Mouse (Mus musculus) forebrain, postnatal 0 days (tissue): ENCODE results near the gene Tmem252. TPM values are rescaled to one million over a fixed set of nuclear protein-coding genes. Genes with fewer than 3 reads are reported as not detected.

Experiments
- ATAC-seq: fragments of 200-750 bp; cut with Nextera tagmentation; 2 replicates; pipeline ENCODE4 v1.8.0; 2017; ENCODE audit warnings: mild to moderate bottlenecking, moderate library complexity
- DNase-seq: peaks from one replicate; pipeline ENCODE4 v3.0.0-alpha.2; 2015
- H3K27ac ChIP-seq: fragments of 300-500 bp; sonication (generic); 2 replicates; pipeline ENCODE4 v1.5.1; 2014; ENCODE audit warnings: low read depth, mild to moderate bottlenecking, antibody characterized with exemption, low read length, moderate library complexity, mixed read lengths
- H3K27me3 ChIP-seq: fragments of 300-500 bp; sonication (generic); 2 replicates; pipeline ENCODE4 v1.6.1; 2014; ENCODE audit warnings: mild to moderate bottlenecking, low read length, mixed read lengths; ENCODE audit not compliant: insufficient read depth
- H3K36me3 ChIP-seq: fragments of 300-500 bp; sonication (generic); 2 replicates; pipeline ENCODE4 v1.6.1; 2014; ENCODE audit warnings: mild to moderate bottlenecking, moderate library complexity; ENCODE audit not compliant: insufficient read depth
- H3K4me1 ChIP-seq: fragments of 300-500 bp; sonication (generic); 2 replicates; pipeline ENCODE4 v1.6.1; 2014; ENCODE audit warnings: antibody characterized with exemption; ENCODE audit not compliant: insufficient read depth
- H3K4me2 ChIP-seq: fragments of 300-500 bp; sonication (generic); 2 replicates; pipeline ENCODE4 v1.6.1; 2014; ENCODE audit warnings: low read depth, mild to moderate bottlenecking, moderate library complexity
- H3K4me3 ChIP-seq: fragments of 300-500 bp; sonication (generic); 2 replicates; pipeline ENCODE4 v1.5.1; 2014; ENCODE audit warnings: low read depth, low read length, mixed read lengths
- H3K9ac ChIP-seq: fragments of 300-500 bp; sonication (generic); 2 replicates; pipeline ENCODE4 v1.6.1; 2014; ENCODE audit warnings: mild to moderate bottlenecking
- H3K9me3 ChIP-seq: fragments of 300-500 bp; sonication (generic); 2 replicates; pipeline ENCODE4 v1.6.1; 2016; ENCODE audit warnings: low read length
- CTCF ChIP-seq: sonication (generic); IDR thresholded peaks from 2 replicates; pipeline ENCODE4 v1.5.1; 2016; ENCODE audit warnings: antibody characterized with exemption, control low read depth, low read depth
- WGBS: fragments of 180-500 bp; shearing (Covaris S2); extraction: QIAGEN DNeasy Blood & Tissue Kit; methylation state at CpG from one replicate; pipeline ENCODE4 v1.1.7; 2014; 5-methylcytosine and 5-hydroxymethylcytosine counted together
- polyA plus RNA-seq: library from polyadenylated mRNA; unstranded; fragments of >200 nt; fragmentation: Nextera tagmentation; extraction: Ambion mirVana; gene quantifications from 2 replicates; pipeline ENCODE4 v1.2.1, GENCODE M21; 2015
- total RNA-seq: library from RNA; depleted of rRNA; stranded (reverse); fragments of >200 nt; gene quantifications from 2 replicates; pipeline ENCODE4 v1.2.3, GENCODE M21; 2014

The Tmem252 gene
- total and polyA plus RNA-seq, 2 experiments from 2014 or later, result 0.98 to 1.2 TPM

DNA sequence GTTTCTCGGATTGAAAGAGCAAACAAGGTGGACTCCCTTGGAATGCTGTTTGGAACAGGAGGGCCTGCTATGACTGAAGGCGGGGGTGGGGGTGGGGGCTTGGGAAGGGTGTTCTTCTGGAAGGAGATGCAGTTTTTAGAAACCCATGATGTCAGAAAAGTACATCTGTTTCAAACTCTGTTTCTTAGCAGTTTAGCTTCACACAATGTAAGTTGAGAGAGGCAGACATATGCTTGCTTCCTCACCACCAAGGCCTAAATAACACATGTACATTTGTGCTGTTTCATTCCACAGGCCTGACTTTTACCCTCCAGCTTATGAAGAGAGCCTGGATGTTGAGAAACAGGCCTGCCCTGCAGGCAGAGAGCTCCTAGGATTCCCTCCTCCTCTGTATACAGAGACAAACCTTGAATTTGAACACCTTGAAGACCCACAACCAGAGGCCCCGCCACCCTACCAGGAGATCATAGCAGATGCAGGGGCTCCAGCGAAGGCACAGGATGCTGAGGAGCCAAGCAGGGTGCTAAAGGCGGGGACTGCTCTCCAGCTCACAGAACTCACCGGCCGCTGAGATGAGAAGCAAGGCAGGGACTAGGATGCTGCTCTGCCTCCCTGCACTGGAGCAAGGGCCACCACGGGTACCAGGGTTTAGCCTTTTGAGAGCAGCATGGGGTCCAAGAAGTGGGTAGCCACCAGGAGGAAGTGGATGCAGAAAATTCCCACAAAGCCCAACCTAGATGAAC lies 3.6 kb downstream of the Tmem252 start:
- Histone ChIP-seq H3K36me3 (no peaks in the 10 kb centered on the region), H3K27me3 (no peaks in the 10 kb centered on the region), H3K4me1 (no peaks in the 10 kb centered on the region), H3K27ac (no peak overlapping the region), H3K4me2 (no peak overlapping the region), H3K4me3 (no peak overlapping the region), H3K9me3 (no peaks in the 10 kb centered on the region), H3K9ac (no peak overlapping the region)
- 65% methylated on average over 8 of the region's 8 CpGs for WGBS
- DNase-seq (peak; percentile 25), ATAC-seq (peak; percentile 69)
- TF ChIP-seq CTCF, result no peak

DNA sequence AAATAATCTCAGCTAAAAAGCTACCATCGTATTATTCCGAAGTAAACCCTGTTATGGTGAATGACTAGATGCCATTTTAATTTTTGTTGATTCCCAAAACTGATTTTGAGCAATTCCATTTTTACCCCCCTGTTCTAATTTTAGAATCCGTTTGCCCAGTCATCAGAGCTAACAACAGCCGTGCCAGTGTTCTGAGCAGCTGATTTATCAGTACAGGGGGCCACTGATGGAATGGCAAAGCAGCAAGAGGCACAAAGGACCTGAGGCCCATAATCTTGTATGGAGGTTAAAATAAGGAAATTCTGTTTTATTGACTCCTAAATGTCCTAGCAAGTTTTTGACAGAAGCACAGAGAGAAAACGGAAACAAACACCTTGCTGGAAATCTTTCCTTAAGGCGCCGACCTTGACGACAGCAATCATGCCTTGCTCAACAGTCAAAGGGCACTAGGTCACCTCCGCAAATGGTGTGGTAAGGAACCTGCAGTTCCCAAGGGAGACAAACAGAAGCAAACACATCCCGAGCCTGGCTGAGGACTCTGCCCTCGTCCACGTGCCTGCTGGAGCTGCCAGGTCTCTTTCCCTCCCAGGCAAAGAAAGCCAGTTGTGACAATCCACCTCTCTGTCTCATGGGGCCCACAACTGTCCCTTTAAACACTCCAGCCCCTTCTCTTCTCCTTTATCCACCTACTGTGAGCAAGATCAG lies 9.4 kb downstream of the Tmem252 start:
- Histone ChIP-seq H3K9me3 (no peaks in the 10 kb centered on the region), H3K4me3 (no peak overlapping the region), H3K27ac (no peak overlapping the region), H3K27me3 (no peaks in the 10 kb centered on the region), H3K36me3 (no peaks in the 10 kb centered on the region), H3K4me2 (no peak overlapping the region), H3K4me1 (no peaks in the 10 kb centered on the region), H3K9ac (no peak overlapping the region)
- ATAC-seq (no peak), DNase-seq (no peak)
- WGBS, result 78% methylated on average over 12 of the region's 12 CpGs
- TF ChIP-seq CTCF, result no peak

DNA sequence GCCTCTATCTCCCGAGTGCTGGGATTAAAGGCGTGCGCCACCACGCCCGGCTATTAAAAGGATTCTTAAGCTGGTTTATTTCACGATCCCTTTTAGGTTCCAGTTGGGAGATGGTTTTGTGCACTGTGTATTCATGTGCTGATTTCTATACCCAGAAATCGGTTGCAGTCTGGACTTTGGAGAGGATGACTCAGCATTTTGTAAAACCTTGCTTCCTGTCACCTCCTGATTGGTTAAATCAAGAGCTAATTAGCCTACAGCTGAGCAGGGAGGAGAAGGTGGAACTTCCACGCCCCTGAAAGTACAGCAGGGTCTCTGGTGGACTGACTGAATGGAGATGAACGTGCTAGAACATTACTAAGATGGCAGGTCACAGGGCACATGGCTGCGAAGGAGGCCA lies 12.6 kb downstream of the Tmem252 start:
- no peaks in the 10 kb centered on the region for H3K4me1 ChIP-seq
- no peak overlapping the region for H3K4me3 ChIP-seq
- no peak overlapping the region for H3K27ac ChIP-seq
- no peaks in the 10 kb centered on the region for H3K9me3 ChIP-seq
- H3K36me3 ChIP-seq, result no peaks in the 10 kb centered on the region
- DNase-seq, result no peak
- no peak for ATAC-seq
- no peak for TF ChIP-seq CTCF
- H3K4me2 ChIP-seq, result no peak overlapping the region
- H3K9ac ChIP-seq, result no peak overlapping the region
- no peaks in the 10 kb centered on the region for H3K27me3 ChIP-seq
- WGBS, result 84% methylated on average over 10 of the region's 10 CpGs

DNA sequence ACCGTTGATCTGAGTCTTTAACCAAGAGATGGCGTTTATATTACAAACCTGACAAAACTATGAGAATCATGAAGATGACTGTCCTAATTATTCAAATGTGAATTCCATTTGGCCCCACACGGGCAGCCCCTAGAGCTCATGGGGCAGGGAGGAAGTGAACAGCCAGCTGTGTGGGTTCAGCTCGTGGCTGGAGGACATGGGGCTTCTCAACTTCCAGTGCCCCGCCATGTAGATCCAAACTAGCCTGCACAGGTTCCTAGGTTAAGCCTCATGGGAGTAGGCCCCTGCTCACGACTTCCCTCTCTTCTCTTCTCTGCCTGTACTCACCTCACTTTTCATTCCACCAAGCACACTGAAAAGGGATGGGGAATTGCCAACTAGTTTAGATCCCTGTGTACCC lies 14.5 kb downstream of the Tmem252 start:
- no peak for DNase-seq

DNA sequence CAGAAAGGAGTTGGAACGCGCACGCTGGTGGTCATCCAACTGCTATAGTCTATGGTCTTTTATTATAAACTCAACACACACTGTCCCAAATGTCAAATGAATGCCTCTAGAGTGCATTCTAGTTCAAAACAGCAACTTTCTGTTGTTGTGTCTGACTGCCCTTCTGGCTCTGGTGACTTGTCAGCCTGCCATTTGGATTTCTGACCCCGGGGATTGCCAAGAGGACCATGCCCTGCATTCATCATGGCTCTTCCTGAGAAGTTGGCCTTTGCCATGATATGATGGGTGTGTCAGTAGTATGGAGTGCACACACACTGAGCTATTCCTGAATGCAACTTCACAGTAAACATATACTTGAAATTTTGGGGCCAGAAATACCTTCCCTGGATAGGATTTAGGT lies 15.7 kb downstream of the Tmem252 start:
- Histone ChIP-seq H3K36me3 (no peaks in the 10 kb centered on the region), H3K4me3 (no peak overlapping the region), H3K4me2 (no peak overlapping the region), H3K9ac (no peak overlapping the region), H3K27me3 (no peaks in the 10 kb centered on the region), H3K9me3 (no peaks in the 10 kb centered on the region), H3K27ac (no peak overlapping the region), H3K4me1 (no peaks in the 10 kb centered on the region)
- 98% methylated on average over 4 of the region's 4 CpGs for WGBS
- DNase-seq (no peak), ATAC-seq (no peak)
- no peak for TF ChIP-seq CTCF

More for the DNA sequence above, 14.5 kb downstream of the Tmem252 start:
- Histone ChIP-seq H3K27ac (no peak overlapping the region), H3K4me3 (no peak overlapping the region), H3K27me3 (no peaks in the 10 kb centered on the region), H3K36me3 (no peaks in the 10 kb centered on the region), H3K4me1 (no peaks in the 10 kb centered on the region), H3K4me2 (no peak overlapping the region), H3K9me3 (no peaks in the 10 kb centered on the region), H3K9ac (no peak overlapping the region)
- TF ChIP-seq CTCF, result no peak
- 83% methylated on average over 6 of the region's 6 CpGs for WGBS
- no peak for ATAC-seq

DNA sequence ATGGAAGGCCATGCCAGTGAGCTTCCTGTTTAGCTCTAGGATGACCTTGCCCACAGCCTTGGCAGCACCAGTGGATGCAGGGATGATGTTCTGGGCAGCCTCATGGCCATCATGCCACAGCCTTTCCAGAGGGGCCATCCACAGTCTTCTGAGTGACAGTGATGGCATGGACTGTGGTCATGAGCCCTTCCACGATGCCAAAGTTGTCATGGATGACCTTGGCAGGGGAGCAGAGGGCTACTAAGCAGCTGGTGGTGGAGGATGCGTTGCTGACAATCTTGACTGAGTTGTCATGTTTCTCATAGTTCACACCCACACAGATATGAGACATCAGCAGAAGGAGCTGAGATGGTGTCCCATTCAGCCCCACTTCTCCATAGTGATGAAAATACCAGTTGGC lies 18.9 kb downstream of the Tmem252 start:
- H3K27me3 ChIP-seq, result no peaks in the 10 kb centered on the region
- H3K9ac ChIP-seq, result no peak overlapping the region
- TF ChIP-seq CTCF, result no peak
- no peaks in the 10 kb centered on the region for H3K9me3 ChIP-seq
- no peak overlapping the region for H3K4me3 ChIP-seq
- H3K4me1 ChIP-seq, result no peaks in the 10 kb centered on the region
- ATAC-seq (no peak), DNase-seq (no peak)
- no peaks in the 10 kb centered on the region for H3K36me3 ChIP-seq
- H3K27ac ChIP-seq, result no peak overlapping the region
- H3K4me2 ChIP-seq, result no peak overlapping the region
- WGBS, result 88% methylated on average over 2 of the region's 2 CpGs

DNA sequence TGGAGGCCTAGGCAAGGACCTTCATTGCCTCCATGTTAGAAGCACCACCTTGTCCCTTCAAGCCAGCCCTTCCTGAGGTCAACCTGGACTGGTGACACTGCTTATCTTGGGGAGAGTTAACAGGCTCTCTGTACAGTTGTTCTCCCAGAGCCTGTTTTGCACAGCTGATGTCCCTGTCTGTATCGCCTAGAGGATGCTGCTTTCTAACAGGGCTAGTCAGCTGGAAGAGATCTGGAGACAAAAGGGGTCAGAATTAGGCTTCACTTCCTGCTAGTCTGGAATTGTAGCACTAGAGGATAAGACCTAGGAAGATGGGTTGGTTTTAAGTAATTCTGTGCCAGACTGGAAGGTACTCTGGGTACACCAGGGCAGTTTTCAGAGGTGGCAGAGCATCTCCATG lies 24.1 kb downstream of the Tmem252 start:
- Histone ChIP-seq H3K27me3 (no peaks in the 10 kb centered on the region), H3K36me3 (no peaks in the 10 kb centered on the region), H3K4me2 (no peak overlapping the region), H3K4me3 (no peak overlapping the region), H3K9me3 (no peaks in the 10 kb centered on the region), H3K9ac (no peak overlapping the region), H3K27ac (no peak overlapping the region), H3K4me1 (no peaks in the 10 kb centered on the region)
- 18% methylated on average over 1 of the region's 1 CpGs for WGBS
- no peak for TF ChIP-seq CTCF
- ATAC-seq (no peak), DNase-seq (no peak)
